Mouse (Mus musculus): ENCODE measurements around the gene Trip10. TPM values are rescaled to one million over a fixed set of nuclear protein-coding genes. Genes with fewer than 3 reads are reported as not detected.

Gene Trip10
- total RNA-seq (2021): 51.9 and 64.8 TPM in 2 replicates
- long read RNA-seq, transcript Trip10-201 (14 exons, 2,224 nt): major isoform, 28 of 48 reads
- long read RNA-seq, transcript Trip10-207 (14 exons, 2,016 nt): minor isoform, 6 of 48 reads
- long read RNA-seq, partial matches to known transcripts: 6 of 48 reads
- long read RNA-seq, other reads (novel, unspliced or antisense): 6 of 48 reads

DNA sequence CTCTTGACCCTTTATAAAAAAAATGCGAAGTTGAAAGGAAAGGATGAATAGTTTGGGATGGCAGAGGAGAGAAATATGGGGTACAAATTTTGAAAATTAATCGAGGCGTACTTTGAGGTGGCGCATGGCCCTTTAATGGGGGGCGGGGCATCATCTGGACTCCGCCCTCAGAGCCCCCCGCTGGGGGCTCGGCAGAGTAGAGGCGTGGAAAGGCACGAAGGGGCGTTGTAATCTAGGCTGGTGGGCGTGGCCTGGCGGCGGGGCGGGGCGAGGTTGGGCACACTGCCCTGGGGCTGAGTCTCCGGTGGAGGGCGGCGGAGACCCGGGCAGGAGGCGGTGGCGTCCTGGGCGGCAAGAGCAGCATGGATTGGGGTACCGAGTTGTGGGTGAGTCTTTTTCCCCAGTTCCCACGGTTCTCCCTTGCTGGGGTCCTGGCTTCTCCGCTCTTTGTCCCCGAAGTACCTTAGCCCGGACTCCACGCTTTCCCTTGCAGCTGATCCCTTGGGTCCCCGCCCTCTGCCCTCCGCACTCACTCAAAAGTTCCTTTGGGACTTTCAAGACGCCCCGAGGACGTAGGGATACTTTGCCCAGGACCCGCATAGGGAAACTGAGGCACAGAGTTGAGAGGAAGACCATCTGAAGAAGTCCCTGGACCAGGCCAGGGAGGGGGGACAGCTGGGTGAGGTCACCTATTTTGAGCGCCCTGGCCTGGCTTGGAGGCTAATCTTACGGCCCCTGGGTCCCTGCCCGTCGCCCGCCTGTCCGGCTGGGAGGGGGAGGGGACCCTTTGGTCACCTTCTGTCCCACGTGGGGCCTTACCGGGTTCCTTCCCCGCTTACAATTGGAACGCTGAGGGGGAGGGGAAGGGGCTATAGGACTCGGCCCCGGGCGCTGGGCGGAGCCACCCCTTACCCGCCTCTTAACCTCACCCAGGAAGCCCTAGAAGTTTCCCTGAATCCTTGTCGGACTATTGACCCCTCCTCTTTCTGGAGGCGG, at the start of gene Trip10:
TSS of gene Trip10 (plus strand) at position 270 of the 996 bp plus-strand sequence.
- peak; percentile 99 for DNase-seq

DNA sequence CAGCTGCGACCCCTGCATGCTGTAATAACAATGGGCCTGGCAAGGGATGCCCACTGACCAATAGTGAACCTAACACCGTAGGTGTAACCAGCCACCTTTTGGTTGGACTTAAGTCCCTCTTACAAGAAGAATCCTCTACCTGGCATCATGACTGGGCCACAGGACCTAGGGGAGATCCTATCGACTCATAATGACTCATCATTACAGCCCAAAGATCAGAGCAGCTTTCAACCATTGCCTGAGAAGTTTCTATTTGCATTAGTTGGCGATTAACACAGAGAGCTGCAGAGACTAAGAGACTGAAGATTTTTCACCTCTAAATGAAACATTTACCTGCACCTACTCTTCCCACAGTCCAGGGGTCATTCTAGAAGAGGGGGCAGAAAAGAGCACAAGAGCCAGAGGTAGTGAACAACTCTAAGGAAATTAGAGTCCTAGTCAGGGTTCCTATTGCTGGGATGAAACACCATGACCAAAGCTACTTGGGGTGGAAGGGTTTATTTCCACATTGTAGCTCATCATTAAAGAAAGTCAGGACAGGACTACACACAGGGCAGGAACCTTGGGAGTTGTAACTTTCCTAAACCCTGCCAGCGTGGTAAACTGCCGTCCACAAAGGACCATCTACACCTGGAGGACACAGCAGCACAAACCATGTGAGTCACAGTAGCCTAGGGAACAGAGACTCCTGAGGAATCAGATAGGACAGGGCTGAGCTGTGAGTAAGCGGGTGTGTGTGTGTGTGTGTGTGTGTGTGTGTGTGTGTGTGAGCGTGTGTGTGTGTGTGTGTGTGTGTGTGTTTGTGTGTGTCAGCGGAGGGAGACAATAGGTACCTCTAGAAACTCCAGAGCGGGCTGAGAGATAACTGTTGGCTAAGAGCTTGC, 47.2 kb upstream of the Trip10 start:
- DNase-seq: no peak

DNA sequence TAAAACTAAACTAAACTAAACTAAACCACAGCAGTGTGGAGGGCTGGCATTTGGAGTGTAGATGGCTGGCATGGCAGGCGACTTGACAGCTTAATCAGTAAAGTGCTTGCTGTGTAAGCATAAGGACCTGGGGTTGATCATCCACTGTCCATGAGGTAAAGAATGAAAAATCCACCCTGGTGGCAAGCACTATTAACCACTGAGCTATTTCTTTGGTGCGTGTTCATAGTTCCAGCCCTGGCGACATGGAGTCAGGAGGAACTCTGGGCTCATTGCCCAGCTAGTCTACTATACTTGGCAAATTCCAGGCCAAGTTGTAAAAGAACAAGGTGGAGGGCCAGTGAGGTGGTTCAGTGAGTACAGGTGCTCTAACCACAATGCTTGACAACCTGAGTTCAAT, 41.3 kb upstream of the Trip10 start:
- no peak for DNase-seq

DNA sequence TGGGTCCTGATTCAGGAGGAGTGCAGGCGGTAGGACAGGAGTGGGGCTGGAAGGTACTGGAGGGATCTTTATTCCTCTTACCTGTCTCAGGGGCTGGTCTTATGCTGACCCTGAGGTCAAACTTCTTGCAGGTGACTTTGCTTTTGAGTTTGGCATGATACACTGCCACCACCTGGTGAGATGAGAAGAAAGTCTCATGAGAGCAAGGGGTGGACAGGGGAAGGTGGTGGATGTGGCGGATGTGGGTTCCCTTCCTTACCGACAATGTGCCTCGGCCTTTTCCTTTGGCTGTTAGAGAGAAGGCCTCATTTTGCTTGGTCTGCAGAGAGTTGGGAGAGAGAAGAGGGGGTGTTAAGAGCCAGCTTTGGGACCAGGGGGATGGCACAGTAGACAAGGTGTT, 39.9 kb upstream of the Trip10 start:
- no peak for DNase-seq

DNA sequence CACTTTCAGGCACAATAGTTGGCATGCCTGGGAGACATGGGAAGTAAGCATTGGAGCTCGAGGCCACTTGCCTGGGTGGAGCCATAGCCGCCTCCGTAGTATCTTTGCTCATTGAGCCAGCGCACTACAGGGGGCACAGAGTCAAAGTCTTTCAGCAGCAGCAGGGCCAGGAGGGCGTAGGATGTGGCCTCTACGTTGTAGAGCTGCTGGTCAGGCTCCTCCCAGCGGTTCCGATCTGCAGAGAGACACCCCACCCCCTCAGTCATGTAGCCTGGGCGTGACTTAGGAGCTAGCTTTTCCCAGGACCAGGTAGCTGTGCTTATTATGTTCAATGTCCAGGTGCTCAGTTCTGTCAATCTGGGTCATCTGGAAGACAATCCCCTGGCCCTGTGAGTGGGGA, 37.8 kb upstream of the Trip10 start:
- DNase-seq: no peak

DNA sequence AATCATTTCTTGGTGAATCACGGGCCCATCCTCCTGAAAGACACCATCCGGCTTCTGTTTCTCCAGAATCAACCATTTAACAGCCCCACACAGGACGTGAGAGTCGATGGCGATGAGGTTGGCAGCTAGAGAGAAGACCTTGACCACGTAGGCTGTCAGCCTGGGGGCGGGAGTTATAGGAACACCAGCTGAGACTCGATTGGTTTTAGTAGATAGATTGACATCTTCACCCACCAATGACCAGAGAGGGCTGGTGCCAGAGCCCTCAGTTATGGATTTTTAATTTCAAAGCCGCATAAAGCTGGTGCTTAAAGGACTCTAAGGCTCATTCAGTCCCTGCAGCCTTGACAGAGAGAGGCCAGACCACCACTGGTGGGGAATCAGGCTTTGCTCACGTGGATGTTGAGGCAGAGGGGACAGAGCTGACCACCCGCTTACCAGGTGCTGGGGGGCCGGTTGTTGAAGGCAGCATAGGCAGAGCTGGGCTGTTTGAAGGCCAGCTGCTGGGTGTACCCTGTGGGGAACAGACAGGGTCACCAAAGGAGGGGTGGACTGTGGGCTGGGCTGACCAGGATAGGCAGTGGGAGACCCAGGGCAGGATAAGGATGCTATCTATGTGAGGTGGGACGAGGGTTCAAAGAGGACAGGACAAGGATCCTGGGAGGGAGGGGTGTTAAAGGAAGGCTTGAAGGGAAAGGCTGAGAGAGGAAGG, 34.4 kb upstream of the Trip10 start:
- no peak for DNase-seq

DNA sequence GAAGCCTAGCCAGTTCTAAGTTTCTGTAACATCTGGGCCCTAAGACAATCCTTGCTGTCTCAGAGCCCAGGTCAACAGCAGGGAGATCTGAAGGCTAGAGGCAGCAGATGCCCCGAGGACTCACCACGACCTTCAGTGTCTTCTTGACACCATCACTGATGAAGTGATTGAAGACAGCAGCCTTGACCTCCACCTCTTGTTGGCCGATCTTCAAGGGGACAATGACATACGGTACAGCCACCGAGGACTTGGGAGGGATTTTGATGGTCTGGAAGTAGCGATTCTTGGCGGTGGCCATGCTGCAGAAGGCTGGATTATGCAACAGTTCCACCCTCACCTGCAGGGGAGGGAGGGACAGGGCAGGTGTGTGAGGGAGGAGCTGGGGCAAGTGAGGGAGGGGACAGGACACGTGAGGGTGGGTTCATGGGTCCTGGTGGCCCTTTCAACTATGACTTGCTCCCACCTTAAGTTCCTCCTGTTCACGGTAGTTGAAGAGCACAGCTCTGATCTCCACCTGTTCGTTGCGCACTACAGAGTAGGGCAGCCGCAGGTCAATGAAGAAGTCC, 30.8 kb upstream of the Trip10 start:
- DNase-seq: no peak

DNA sequence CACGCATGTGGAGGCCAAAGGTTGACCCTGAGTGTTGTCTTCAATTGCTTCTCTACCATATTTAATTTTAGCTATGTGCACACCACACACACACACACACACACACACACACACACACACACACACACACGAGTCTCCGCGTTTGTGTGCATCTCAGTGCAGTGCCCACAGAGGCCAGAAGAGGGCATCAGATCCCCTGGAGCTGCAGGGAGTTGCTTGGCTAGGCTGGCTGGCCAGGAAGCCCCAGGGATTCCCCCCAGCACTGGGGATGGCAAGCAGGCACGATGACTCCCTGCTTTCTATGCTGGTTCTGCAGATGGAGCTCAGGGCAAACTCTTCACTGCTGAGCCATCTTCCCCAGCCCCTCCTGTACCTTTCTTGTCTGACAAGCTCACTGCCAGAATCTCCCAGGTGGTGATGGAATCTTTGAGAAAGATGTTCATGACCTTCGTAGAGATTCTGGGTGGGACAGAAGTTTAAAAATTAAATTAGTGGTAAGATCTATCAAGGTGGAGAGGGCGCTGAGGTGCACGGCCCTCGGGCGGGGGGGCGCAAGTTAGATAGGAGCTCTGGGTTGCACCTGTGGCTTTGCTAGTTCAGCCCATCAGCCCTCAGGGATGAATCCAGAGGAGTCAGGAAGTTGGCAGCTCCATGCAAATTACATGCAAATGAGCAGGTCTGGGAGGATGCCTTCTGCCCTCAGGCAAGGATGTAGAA, 29.9 kb upstream of the Trip10 start:
- peak; percentile 76 for DNase-seq

DNA sequence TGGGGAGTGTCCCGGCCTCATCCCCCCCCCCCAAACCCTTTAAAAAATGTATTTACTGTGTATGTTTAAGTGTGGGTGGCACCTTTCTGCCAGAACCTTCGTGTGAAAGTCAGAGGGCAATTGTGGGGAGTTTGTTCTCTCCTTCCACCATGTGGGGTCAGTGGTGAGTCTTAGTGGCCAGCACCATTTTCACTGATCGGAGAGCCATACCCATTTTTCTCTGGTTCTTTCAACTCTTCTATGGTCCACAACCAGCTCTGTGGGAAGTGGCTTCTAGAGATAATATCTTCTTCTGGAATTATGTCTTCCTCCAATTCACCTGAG, 29.4 kb upstream of the Trip10 start:
- DNase-seq: no peak

DNA sequence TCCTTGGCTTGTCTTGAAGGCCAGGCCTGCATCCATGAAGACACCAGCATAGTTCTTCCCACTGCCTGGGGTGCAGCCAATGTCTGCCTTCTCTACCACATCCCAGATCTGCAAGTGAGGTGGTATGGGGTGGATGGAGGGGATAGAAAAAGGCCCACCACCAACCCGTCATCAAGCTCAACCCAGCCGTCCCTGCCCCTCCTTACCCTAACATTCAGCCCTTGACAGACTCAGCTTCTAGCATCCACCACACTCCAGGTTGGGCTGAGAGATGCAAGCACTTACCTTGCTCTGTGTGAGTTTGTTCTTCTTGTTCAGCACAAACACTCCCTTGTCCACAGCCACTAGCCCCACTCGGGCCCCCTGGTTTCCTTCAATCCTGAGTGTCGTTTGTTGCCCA, 27.3 kb upstream of the Trip10 start:
- DNase-seq: no peak

DNA sequence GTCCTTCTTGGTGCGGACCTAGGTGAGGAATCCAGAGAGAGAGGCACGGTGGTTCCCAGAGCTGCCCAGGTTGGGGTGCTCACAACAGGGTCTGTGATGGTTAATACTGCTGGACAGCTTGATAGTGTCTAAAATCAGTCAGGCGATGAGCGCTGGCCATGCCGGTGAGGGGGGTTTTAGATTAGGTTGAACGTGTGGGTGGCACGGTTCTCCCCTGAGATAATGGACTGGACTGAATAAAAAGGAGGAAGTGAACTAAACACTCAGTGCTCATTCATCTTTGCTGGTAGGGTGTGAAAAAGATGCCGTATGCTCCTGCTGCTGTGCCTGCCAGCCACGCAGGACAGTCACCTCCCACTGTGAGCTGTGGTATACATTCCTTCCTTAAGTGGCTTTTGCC, 25.9 kb upstream of the Trip10 start:
- DNase-seq: no peak

DNA sequence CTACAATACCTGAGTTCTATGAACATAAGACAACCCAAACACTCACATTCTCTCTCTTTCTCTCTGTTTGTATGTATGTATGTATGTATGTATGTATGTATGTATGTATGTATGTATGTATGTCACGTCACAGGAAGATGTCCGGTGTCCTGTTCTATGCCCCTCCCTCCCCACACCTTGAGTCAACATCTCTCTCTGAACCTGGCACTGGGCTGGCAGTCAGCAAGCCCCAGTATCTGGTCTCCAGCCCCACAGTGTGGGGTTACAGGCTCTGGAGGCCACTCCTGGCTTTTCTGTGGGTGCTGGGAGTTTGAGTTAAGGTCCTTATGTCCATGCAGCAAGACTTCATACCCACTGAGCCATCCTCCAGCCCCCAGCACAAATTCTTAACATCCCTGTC, 21.8 kb upstream of the Trip10 start:
- DNase-seq: no peak

DNA sequence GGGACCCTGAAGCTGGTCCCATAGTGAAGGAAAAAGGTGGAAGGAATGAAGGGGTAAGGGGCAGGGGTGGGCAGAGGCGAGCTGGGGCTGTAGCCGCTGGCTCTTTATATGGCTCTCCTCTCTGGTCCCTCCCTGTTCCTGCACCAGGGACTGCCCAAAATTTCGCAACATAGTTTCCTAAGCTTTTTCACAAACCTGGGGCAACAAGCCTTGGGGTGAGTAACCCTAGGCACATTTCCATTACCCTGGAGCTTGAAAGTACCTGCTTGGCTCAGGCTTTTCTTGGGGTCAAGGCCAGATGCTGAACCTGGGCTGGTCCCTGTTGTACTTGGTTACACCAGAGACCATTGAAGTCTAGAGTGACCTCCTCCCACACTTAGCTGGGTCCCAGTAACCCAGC, 21.2 kb upstream of the Trip10 start, which contains the start of gene C3:
TSS of gene C3 (minus strand) at position 123 of the 400 bp plus-strand sequence.
- DNase-seq: no peak

DNA sequence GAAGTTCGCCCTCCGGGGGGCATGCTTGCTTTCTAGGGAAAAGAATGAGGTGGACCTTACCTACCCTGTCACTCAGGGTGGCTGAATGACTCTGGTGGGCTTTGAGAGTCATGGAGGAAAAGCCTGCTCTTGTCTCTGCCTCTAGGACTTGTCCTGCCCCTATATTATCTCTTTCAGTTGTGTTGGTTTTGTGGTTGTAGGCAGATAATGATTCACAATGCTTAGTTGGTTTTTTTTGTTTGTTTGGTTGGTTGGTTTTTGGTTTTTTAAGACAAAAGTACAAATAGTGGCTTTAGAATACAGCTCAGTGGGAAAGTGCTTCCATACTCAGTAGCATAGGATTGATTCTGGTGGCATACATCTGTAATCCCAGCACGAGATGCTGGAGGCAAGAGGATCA, 20.4 kb upstream of the Trip10 start:
- no peak for DNase-seq

DNA sequence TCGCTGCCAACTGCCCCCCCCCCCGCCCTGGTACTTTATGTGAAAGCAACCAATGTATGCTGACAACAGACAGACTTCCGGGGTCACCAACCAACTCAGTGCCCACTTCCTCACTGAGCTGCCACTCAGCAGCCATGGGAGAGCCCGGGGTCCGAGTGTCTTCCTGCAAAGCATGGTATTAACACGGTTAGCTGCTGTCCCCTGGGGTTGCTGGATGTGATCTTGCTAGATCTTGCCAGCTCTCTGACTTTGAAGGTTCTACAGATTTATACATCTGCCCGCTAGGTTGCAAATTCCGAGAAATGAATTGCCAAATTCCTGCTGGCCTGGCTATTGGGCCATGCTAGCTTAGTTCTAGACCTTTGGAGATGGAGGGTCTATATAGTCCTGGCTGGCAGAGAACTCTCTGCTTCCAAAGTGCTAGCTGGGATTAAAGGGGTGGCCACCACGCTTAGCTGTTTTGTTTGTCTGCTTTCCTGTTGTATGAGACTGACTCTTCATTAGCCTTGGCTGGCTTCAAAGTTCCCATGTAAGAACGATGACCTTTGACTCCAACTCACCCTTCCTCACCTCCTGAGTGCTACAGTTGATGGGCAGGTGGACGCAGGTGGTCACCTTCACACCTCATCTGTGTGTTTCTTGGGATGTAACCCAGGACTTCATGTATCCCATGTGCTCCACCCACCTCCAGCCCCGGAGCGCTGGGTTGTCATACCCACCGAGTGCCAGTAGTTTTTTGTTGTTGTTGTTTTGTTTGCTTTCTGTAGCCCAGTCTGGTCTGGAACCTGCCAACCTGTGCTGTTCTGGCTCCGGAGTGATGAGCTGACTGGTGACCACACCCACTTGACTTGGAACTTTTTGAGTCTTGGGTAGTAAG, 19.2 kb upstream of the Trip10 start:
- DNase-seq: no peak

DNA sequence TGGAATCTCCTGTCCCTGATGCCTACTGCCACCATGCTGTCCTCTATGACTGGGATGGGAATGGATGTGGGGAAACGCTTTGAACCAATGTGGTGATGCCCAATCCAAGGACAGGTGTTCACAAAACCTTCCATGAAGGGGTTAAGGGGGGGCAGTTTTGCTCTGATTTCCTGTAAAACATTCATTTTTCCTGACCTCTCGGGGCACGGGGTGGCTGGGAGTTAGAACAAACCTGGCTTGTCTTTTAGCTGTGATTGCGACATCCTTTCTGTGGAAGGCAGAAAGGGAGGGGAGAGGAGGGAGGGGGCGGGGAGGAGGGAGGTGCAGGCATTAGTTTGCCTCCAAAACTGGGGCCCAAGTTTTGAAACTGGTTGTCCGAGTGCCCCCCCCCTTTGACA, 18.5 kb upstream of the Trip10 start:
- no peak for DNase-seq

DNA sequence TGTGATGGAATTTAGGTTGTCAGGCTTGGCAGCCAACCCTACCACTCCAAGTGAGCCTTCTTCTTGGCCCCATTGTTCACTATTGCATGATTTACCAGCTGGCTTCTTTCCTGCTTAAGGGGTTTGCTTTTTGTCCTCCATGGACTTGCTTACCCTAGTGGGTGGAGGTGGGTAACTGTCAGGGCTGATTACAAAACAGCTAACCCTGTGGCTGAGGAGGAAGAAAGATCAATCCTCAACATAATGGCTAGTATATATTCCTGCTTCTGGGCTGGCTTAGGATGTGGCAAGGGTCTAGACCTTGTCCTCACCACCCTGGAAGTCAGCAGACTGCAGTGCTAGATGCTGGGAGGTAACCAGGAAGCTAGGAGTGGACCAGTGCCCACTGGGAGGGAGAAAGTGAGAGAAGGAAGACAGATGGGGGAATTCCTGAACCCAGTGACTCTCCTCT, 17.9 kb upstream of the Trip10 start:
- no peak for DNase-seq

DNA sequence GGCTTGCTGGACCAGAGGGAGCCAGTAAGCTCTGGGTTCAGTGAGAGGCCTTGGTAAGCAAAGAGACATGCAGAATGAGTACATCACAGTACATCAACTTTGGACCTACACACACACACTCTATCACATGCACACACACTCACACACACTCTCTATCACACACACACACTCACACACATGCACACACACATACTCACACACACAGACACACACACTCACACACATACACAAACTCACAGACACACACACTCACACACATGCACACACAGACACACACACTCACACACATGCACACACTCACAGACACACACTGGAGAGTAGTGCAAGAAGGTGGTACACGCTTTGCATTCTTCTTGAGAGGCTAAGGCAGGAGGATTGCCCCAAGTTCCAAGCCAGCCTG, 17.1 kb upstream of the Trip10 start:
- DNase-seq: no peak

DNA sequence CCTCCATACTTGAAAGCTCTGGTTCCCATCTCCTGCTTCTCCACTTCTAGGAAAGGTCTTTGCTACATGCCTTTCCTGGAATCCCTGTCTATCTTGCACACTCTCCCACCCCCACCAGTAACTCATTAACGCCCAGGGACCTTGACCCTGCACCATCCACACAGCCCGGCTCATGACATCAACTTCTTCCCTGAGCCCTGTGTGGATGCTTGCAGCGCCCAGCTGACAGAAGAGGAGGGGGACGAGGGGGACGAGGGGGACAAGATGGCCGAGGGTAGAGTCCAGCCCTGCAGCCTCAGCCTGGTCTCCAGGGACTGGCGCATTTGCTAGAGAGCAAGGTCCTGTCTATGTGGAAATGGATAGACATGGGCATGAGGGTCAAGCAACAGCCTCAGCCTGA, 16.2 kb upstream of the Trip10 start:
- DNase-seq: no peak

Measured in adrenal gland, postnatal 25 days (tissue).